Mouse (Mus musculus) heart, adult 11 months (tissue): ENCODE results near the gene Cnppd1.

Experiments used
- DNase-seq: peaks from one replicate; pipeline ENCODE4 v3.0.0; 2022

Cnppd1 gene

GRCm38 (mm10) chr1:75147411-75148135 lies 5.1 kb upstream of the Cnppd1 start:
- DNase-seq = no peak

- DNase-seq = no peak
These were observed 3.1 kb upstream of the Cnppd1 start for GRCm38 (mm10) chr1:75145589-75145988.

GRCm38 (mm10) chr1:75141486-75142190 lies 873 bp downstream of the Cnppd1 start:
- peak; percentile 99 for DNase-seq

DNA sequence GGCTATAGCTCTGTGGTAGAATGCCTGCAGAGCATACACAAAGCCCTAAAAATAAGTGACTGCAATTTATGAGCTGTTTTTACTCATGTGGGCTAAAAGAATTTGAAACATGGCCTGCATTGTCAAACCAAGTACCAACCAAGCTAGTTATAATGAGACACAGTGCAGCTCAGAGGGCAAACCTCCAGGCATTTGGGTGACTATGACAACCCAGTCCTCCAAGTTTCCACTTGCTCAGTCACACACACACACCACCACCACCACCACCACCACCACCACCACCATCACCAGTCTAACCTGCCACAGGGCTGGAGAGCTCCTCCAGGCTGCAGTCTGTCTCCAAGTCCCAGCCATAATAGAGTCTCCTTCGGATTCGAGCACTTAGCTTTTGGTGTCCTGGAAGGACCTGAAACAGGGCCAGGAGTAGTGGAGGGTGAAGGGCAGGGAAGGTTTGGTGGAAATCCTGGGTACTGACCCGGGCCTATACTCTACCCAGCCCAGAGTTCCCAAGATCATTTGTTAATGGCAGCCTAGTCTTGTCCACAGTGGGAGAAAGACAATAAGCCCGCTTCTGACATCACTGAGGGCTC lies 1.8 kb downstream of the Cnppd1 start:
- peak; percentile 91 for DNase-seq

DNA sequence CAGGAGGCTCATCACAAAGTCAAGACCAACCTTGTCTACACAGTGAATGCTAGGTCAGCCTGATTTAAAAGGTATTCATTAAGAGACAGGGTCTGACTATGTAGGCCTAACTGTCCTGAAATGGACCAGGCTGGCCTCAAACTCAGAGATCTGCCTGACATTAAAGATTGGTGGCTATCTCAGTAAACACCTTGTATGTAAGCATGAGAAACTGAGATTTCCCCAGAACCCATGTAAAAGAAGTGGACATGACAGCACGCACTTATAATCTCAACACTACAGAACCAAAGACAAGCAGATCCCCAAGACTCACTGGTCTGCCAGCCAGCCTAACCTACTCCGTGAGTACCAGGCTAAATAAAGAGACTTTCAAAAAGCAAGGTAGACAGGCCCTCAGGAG lies 4.1 kb downstream of the Cnppd1 start:
- DNase-seq = no peak

GRCm38 (mm10) chr1:75136730-75137129 lies 5.8 kb downstream of the Cnppd1 start:
- no peak for DNase-seq

- DNase-seq = no peak
These were observed 6.2 kb downstream of the Cnppd1 start for GRCm38 (mm10) chr1:75136293-75136692.

GRCm38 (mm10) chr1:75133421-75134207 lies 8.9 kb downstream of the Cnppd1 start, which contains the start of gene Slc23a3:
Gene Slc23a3, minus strand, starts transcription at chr1:75133890.
- DNase-seq = no peak

GRCm38 (mm10) chr1:75128641-75129040 lies 13.9 kb downstream of the Cnppd1 start:
- DNase-seq = no peak

- DNase-seq = no peak
These were observed 17.1 kb downstream of the Cnppd1 start for GRCm38 (mm10) chr1:75125418-75125817.

GRCm38 (mm10) chr1:75124346-75125321 lies 17.9 kb downstream of the Cnppd1 start, which contains the start of gene Nhej1:
Gene Nhej1, minus strand, starts transcription at chr1:75125200.
- peak; percentile 99 for DNase-seq

- no peak for DNase-seq
These were observed 20.3 kb downstream of the Cnppd1 start for GRCm38 (mm10) chr1:75122211-75122610.
